Mouse (Mus musculus): ENCODE data around the gene Cd300lb. TPM values are rescaled to one million over a fixed set of nuclear protein-coding genes. Genes with fewer than 3 reads are reported as not detected.
A peak's percentile ranks its signal among the peaks of the same experiment; 100 is the strongest.
"Not testable (repeated sequence)": the region's sequence is repeated elsewhere in the genome, so short reads cannot be mapped to it uniquely, and the experiment has no call there.

The Cd300lb gene
- polyA plus RNA-seq, 1 experiment from 2014 or later = 0.49 TPM

- no peak for ATAC-seq (ENCODE audit: extremely low read depth, insufficient number of reproducible peaks, low FRiP score, low TSS enrichment)
- 15% methylated on average over 7 of the region's 7 CpGs for WGBS
- Histone ChIP-seq H3K4me3 (no peak overlapping the region), H3K36me3 (no peaks in the 10 kb centered on the region), H3K27ac (replicated peaks) (no peak overlapping the region), H3K9me3 (0 out of 2 replicates have a peak, but pooled peaks cover 7% of the 10 kb centered on the region), H3K9ac (no peak overlapping the region), H3K4me2 (peak overlapping the region; percentile 13; the same call in 1 of the 2 replicates), H3K4me1 (peaks cover 12% of the 10 kb centered on the region), H3K27me3 (replicated peaks) (0 out of 2 replicates have a peak, but pooled peaks cover 4% of the 10 kb centered on the region)
These were observed 19.2 kb downstream of the Cd300lb start for GRCm38 (mm10) chr11:114914978-114915377.

GRCm38 (mm10) chr11:114912847-114913246, 21.3 kb downstream of the Cd300lb start:
- Histone ChIP-seq H3K4me2 (no peak overlapping the region), H3K27me3 (replicated peaks) (0 out of 2 replicates have a peak, but pooled peaks cover 4% of the 10 kb centered on the region), H3K9ac (no peak overlapping the region), H3K4me3 (no peak overlapping the region), H3K4me1 (peaks cover 12% of the 10 kb centered on the region), H3K27ac (replicated peaks) (no peak overlapping the region), H3K9me3 (no peaks in the 10 kb centered on the region), H3K36me3 (no peaks in the 10 kb centered on the region)
- ATAC-seq (ENCODE audit: extremely low read depth, insufficient number of reproducible peaks, low FRiP score, low TSS enrichment) = no peak
- WGBS = 10% methylated on average over 9 of the region's 9 CpGs

- not testable (repeated sequence) for H3K36me3 ChIP-seq; H3K4me2 ChIP-seq; ATAC-seq (ENCODE audit: extremely low read depth, insufficient number of reproducible peaks, low FRiP score, low TSS enrichment); H3K27me3 ChIP-seq (replicated peaks); H3K9me3 ChIP-seq; H3K9ac ChIP-seq; H3K4me1 ChIP-seq; H3K4me3 ChIP-seq; H3K27ac ChIP-seq (replicated peaks)
- WGBS = 27% methylated on average over 3 of the region's 3 CpGs
These were observed 24.6 kb downstream of the Cd300lb start for GRCm38 (mm10) chr11:114909538-114909937.

- 45% methylated on average over 4 of the region's 4 CpGs for WGBS
- ATAC-seq (ENCODE audit: extremely low read depth, insufficient number of reproducible peaks, low FRiP score, low TSS enrichment) = no peak
- no peaks in the 10 kb centered on the region for H3K4me1 ChIP-seq
- no peaks in the 10 kb centered on the region for H3K36me3 ChIP-seq
- H3K9me3 ChIP-seq = no peaks in the 10 kb centered on the region
- H3K27ac ChIP-seq (replicated peaks) = no peak overlapping the region
- H3K4me3 ChIP-seq = no peak overlapping the region
- no peak overlapping the region for H3K9ac ChIP-seq
- H3K4me2 ChIP-seq = no peak overlapping the region
- no peaks in the 10 kb centered on the region for H3K27me3 ChIP-seq (replicated peaks)
These were observed 26.1 kb downstream of the Cd300lb start for GRCm38 (mm10) chr11:114908086-114908485.

DNA sequence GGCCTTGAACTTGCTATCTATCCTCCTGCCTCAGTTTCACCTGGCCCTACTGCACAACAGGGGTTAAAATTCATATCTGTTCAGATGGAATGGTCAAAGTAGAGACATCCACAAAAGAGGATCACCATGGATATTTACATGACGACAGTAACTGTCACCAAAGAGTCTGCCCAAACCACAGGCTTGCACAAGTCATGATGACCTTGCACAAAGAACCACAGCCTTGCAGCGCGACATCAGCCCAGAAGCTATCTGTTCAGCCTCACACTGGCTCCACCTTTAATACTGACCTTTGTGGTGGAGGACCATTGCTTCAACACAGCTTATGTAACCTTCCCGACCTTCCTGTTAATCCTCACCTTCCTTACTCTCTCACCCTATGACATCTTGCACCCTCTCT, 26.6 kb downstream of the Cd300lb start:
- no peak overlapping the region for H3K4me2 ChIP-seq
- no peaks in the 10 kb centered on the region for H3K36me3 ChIP-seq
- WGBS = 62% methylated on average over 4 of the region's 4 CpGs
- no peaks in the 10 kb centered on the region for H3K9me3 ChIP-seq
- H3K4me1 ChIP-seq = no peaks in the 10 kb centered on the region
- H3K9ac ChIP-seq = no peak overlapping the region
- no peak overlapping the region for H3K4me3 ChIP-seq
- H3K27me3 ChIP-seq (replicated peaks) = no peaks in the 10 kb centered on the region
- no peak; the same call in 1 of the 2 replicates for ATAC-seq (ENCODE audit: extremely low read depth, insufficient number of reproducible peaks, low FRiP score, low TSS enrichment)
- no peak overlapping the region for H3K27ac ChIP-seq (replicated peaks)

DNA sequence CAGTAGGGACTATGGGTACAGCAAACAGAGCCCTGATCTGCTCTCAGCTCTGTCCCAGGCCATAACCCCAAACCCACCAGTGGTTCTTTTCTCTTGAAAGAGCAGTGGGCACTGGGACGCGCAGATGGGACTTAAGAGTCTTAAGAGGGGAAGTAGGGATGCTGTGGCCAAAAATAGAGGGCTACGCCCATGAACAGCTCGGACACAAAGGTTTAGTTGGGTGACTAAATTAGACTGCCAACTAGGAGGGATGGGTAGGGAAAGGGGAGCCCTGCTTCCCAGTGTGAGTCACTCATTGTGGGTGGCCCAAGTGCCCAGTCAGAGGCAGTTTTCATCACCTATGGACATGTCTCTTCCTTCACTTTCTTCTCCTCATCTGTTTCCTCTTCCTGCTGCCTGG, 31.0 kb downstream of the Cd300lb start:
- Histone ChIP-seq H3K27ac (replicated peaks) (no peak overlapping the region), H3K9ac (no peak overlapping the region), H3K4me2 (no peak overlapping the region), H3K27me3 (replicated peaks) (no peaks in the 10 kb centered on the region), H3K9me3 (no peaks in the 10 kb centered on the region), H3K4me3 (no peak overlapping the region), H3K36me3 (no peaks in the 10 kb centered on the region), H3K4me1 (no peaks in the 10 kb centered on the region)
- WGBS = 73% methylated on average over 4 of the region's 4 CpGs
- no peak for ATAC-seq (ENCODE audit: extremely low read depth, insufficient number of reproducible peaks, low FRiP score, low TSS enrichment)

DNA sequence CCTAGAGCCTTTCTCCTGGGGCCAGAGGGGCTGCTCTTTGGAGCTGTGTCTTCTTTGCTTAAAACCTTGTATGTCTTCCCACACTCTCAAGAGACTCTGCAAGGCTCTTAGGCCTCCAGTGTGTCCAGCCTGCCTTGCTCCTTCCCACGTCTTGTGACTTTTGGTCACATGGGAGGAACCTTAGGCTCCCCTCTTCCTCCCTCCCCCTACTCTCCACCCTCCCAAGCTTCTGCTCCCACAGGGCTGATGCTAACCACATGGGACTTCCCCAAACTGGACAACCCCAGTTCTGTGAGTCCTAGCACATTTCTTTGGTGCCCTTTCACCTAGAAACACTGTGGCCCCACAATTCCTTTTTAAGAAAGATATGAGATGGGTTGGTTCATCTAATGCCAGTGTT, 36.2 kb downstream of the Cd300lb start:
- Histone ChIP-seq H3K9ac (no peak overlapping the region), H3K4me3 (no peak overlapping the region), H3K27me3 (replicated peaks) (no peaks in the 10 kb centered on the region), H3K4me1 (peaks cover 7% of the 10 kb centered on the region; the same call in 1 of the 2 replicates), H3K36me3 (no peaks in the 10 kb centered on the region), H3K9me3 (no peaks in the 10 kb centered on the region), H3K4me2 (no peak overlapping the region), H3K27ac (replicated peaks) (no peak overlapping the region)
- no peak for ATAC-seq (ENCODE audit: extremely low read depth, insufficient number of reproducible peaks, low FRiP score, low TSS enrichment)
- WGBS = 32% methylated on average over 1 of the region's 1 CpGs

DNA sequence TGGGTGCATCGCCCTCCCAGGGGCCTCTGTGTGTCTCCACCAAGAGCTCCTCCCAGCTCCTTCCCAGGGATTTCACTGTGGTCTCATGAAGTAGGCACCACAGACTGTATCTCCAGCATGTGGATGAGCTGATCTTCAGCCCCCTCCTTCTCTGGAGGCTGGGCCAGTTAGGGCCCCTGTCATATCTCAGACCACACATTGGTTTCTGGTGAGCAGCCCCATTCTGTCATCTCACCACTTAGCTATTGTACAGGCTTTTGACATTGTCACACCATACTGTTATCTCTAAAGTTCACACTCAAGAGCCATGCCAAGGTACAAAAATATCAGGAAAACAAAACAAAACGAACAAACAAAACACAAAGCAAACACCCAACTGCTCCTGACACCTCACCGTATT, 38.1 kb downstream of the Cd300lb start:
- H3K9me3 ChIP-seq = no peaks in the 10 kb centered on the region
- H3K27ac ChIP-seq (replicated peaks) = no peak overlapping the region
- ATAC-seq (ENCODE audit: extremely low read depth, insufficient number of reproducible peaks, low FRiP score, low TSS enrichment) = no peak
- H3K9ac ChIP-seq = no peak overlapping the region
- H3K4me2 ChIP-seq = no peak overlapping the region
- no peak overlapping the region for H3K4me3 ChIP-seq
- WGBS = 62% methylated on average over 3 of the region's 3 CpGs
- no peaks in the 10 kb centered on the region for H3K27me3 ChIP-seq (replicated peaks)
- H3K4me1 ChIP-seq = peaks cover 7% of the 10 kb centered on the region; the same call in 1 of the 2 replicates
- H3K36me3 ChIP-seq = no peaks in the 10 kb centered on the region

GRCm38 (mm10) chr11:114890542-114890941, 43.6 kb downstream of the Cd300lb start:
- no peaks in the 10 kb centered on the region for H3K9me3 ChIP-seq
- 54% methylated on average over 5 of the region's 5 CpGs for WGBS

DNA sequence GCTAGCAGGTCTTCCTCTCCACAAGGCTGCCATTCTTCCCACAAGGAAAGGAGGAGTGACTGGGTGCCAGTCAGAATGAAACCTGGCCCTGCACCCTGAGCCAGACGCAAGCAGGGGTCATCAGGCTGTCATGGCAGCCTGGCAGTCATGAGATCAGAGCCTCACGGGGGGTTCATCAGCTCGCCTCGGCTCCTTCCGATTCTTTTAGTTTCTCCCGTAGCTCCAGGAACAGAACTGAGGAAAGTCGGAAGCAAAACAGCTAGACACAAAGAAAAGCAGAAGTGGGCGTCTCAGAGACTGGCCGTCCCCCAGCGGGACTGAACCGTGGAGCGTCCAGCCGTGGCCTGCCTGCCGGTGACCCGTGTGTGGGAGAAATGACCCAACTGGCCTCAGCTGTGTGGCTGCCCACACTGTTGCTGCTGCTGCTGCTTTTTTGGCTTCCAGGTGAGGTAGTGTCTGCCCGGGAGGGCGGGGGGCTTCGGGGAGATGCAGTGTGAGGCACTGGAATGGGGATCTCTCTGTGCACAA, 44.1 kb downstream of the Cd300lb start, which contains the start of gene Cd300a:
TSS of gene Cd300a (plus strand) at position 51 of the 528 bp plus-strand sequence.
- no peak within 1 kb of the TSS for H3K4me2 ChIP-seq
- ATAC-seq (ENCODE audit: extremely low read depth, insufficient number of reproducible peaks, low FRiP score, low TSS enrichment) = no peak
- no peaks in the 10 kb centered on the region for H3K36me3 ChIP-seq
- H3K4me1 ChIP-seq = no peaks in the 10 kb centered on the region
- WGBS = 67% methylated on average over 18 of the region's 18 CpGs
- H3K9me3 ChIP-seq = no peaks in the 10 kb centered on the region
- peak within 1 kb of the TSS; percentile 37; the same call in 1 of the 2 replicates for H3K9ac ChIP-seq
- no peak within 1 kb of the TSS for H3K4me3 ChIP-seq
- H3K27me3 ChIP-seq (replicated peaks) = no peaks in the 10 kb centered on the region
- H3K27ac ChIP-seq (replicated peaks) = no peak within 1 kb of the TSS

More at GRCm38 (mm10) chr11:114890542-114890941, 43.6 kb downstream of the Cd300lb start:
- H3K4me1 ChIP-seq = no peaks in the 10 kb centered on the region
- H3K4me2 ChIP-seq = no peak overlapping the region
- H3K27me3 ChIP-seq (replicated peaks) = no peaks in the 10 kb centered on the region
- peak overlapping the region; percentile 37; the same call in 1 of the 2 replicates for H3K9ac ChIP-seq
- H3K4me3 ChIP-seq = no peak overlapping the region
- H3K36me3 ChIP-seq = no peaks in the 10 kb centered on the region
- no peak overlapping the region for H3K27ac ChIP-seq (replicated peaks)
- ATAC-seq (ENCODE audit: extremely low read depth, insufficient number of reproducible peaks, low FRiP score, low TSS enrichment) = no peak

GRCm38 (mm10) chr11:114884380-114885100, 49.6 kb downstream of the Cd300lb start:
- no peak for ATAC-seq (ENCODE audit: extremely low read depth, insufficient number of reproducible peaks, low FRiP score, low TSS enrichment)

More at GRCm38 (mm10) chr11:114884380-114885100, 49.6 kb downstream of the Cd300lb start:
- H3K4me2 ChIP-seq = no peak overlapping the region
- H3K9me3 ChIP-seq = no peaks in the 10 kb centered on the region
- H3K4me1 ChIP-seq = peaks cover 8% of the 10 kb centered on the region
- peak overlapping the region; percentile 1; the same call in 1 of the 2 replicates for H3K27ac ChIP-seq (replicated peaks)
- no peaks in the 10 kb centered on the region for H3K36me3 ChIP-seq
- H3K27me3 ChIP-seq (replicated peaks) = no peaks in the 10 kb centered on the region
- H3K4me3 ChIP-seq = no peak overlapping the region
- WGBS = 56% methylated on average over 4 of the region's 4 CpGs
- no peak overlapping the region for H3K9ac ChIP-seq

Measured in heart, embryonic 13.5 days (tissue).